Mouse (Mus musculus) T-helper 2 cell (primary cell): ENCODE results near the gene B4galt4.

ENCODE experiments used
- in situ Hi-C: fragments of 300-600 bp; cut with MboI, MseI; formaldehyde crosslinking; loops from one replicate; pipeline ENCODE4 v1.15.1; 2025; ENCODE audit warnings: high pct_unique_total_duplicates

B4galt4 gene

GRCm38 (mm10) chr16:38728576-38729132 lies 13.4 kb upstream of the B4galt4 start:
- in situ Hi-C loops, result no loop called here

- in situ Hi-C loops, result no loop called here
Measured at GRCm38 (mm10) chr16:38729139-38729538, 12.9 kb upstream of the B4galt4 start.

GRCm38 (mm10) chr16:38729610-38730288 lies 12.3 kb upstream of the B4galt4 start:
- in situ Hi-C loops, result no loop called here

GRCm38 (mm10) chr16:38730921-38731320 lies 11.1 kb upstream of the B4galt4 start:
- in situ Hi-C loops, result no loop called here

GRCm38 (mm10) chr16:38741204-38741903 lies 710 bp upstream of the B4galt4 start:
- in situ Hi-C loops, result no loop called here

GRCm38 (mm10) chr16:38742659-38743131 lies 631 bp downstream of the B4galt4 start:
- in situ Hi-C loops, result no loop called here

- in situ Hi-C loops, result no loop called here
Measured at GRCm38 (mm10) chr16:38743941-38744673, 2.0 kb downstream of the B4galt4 start.

GRCm38 (mm10) chr16:38750803-38751202 lies 8.7 kb downstream of the B4galt4 start:
- in situ Hi-C loops, result no loop called here

GRCm38 (mm10) chr16:38753631-38754030 lies 11.6 kb downstream of the B4galt4 start:
- in situ Hi-C loops, result no loop called here

- in situ Hi-C loops, result no loop called here
Measured at GRCm38 (mm10) chr16:38755452-38756176, 13.6 kb downstream of the B4galt4 start.

- in situ Hi-C loops, result no loop called here
Measured at GRCm38 (mm10) chr16:38756177-38756503, 14.1 kb downstream of the B4galt4 start.

GRCm38 (mm10) chr16:38756572-38756971 lies 14.5 kb downstream of the B4galt4 start:
- in situ Hi-C loops, result no loop called here

GRCm38 (mm10) chr16:38757626-38758025 lies 15.6 kb downstream of the B4galt4 start:
- in situ Hi-C loops, result no loop called here

- in situ Hi-C loops, result no loop called here
Measured at GRCm38 (mm10) chr16:38758104-38758861, 16.2 kb downstream of the B4galt4 start.

- in situ Hi-C loops, result no loop called here
Measured at GRCm38 (mm10) chr16:38760239-38760638, 18.2 kb downstream of the B4galt4 start.

- in situ Hi-C loops, result no loop called here
Measured at GRCm38 (mm10) chr16:38760834-38761375, 18.8 kb downstream of the B4galt4 start.

- in situ Hi-C loops, result no loop called here
Measured at GRCm38 (mm10) chr16:38761972-38762371, 19.9 kb downstream of the B4galt4 start.

GRCm38 (mm10) chr16:38762401-38762800 lies 20.3 kb downstream of the B4galt4 start:
- in situ Hi-C loops, result no loop called here

- in situ Hi-C loops, result no loop called here
Measured at GRCm38 (mm10) chr16:38763508-38763907, 21.4 kb downstream of the B4galt4 start.

- in situ Hi-C loops, result no loop called here
Measured at GRCm38 (mm10) chr16:38766671-38767070, 24.6 kb downstream of the B4galt4 start.

- in situ Hi-C loops, result no loop called here
Measured at GRCm38 (mm10) chr16:38767761-38768160, 25.7 kb downstream of the B4galt4 start.
